Mouse (Mus musculus) right cerebral cortex, postnatal 36 days (tissue): ENCODE data around the gene Gm15130.

Source experiments
- DNase-seq, 2 experiments: peaks; one replicate each; pipeline ENCODE4 v3.0.0; 2022; ENCODE audit warnings: low spot score in 2 of 2, mixed read lengths in 1 of 2

Gene Gm15130

GRCm38 (mm10) chr2:111152836-111153235 is at the start of gene Gm15130:
Gm15130 (minus strand) TSS chr2:111152936.
- DNase-seq = no peak

- DNase-seq = no peak
Observed at GRCm38 (mm10) chr2:111182068-111182467, 29.3 kb upstream of the Gm15130 start.

GRCm38 (mm10) chr2:111135739-111136138 is 17.0 kb downstream of the Gm15130 start:
- no peak for DNase-seq

- no peak for DNase-seq
Observed at GRCm38 (mm10) chr2:111105882-111106281, 46.9 kb downstream of the Gm15130 start, which contains the start of gene Gm13941. Gm13941 (minus strand) TSS chr2:111105982.
